Mouse (Mus musculus): Measurements from ENCODE around the gene Ddx4.

Gene Ddx4

GRCm38 (mm10) chr13:112652205-112652604 lies at the start of gene Ddx4:
Gene Ddx4, minus strand, starts transcription at chr13:112652475.
- no peak for DNase-seq (ENCODE audit: low spot score in 2 of 2)

- DNase-seq (ENCODE audit: low spot score in 2 of 2): no peak
Measured at GRCm38 (mm10) chr13:112701256-112701655, 49.0 kb upstream of the Ddx4 start.

GRCm38 (mm10) chr13:112695526-112696240 lies 43.4 kb upstream of the Ddx4 start:
- no peak for DNase-seq (ENCODE audit: low spot score in 2 of 2)

- DNase-seq (ENCODE audit: low spot score in 2 of 2): no peak
Measured at GRCm38 (mm10) chr13:112692870-112693553, 40.7 kb upstream of the Ddx4 start.

- no peak for DNase-seq (ENCODE audit: low spot score in 2 of 2)
Measured at GRCm38 (mm10) chr13:112686155-112686554, 33.9 kb upstream of the Ddx4 start.

- DNase-seq (ENCODE audit: low spot score in 2 of 2): no peak
Measured at GRCm38 (mm10) chr13:112683970-112684369, 31.7 kb upstream of the Ddx4 start.

- DNase-seq (ENCODE audit: low spot score in 2 of 2): no peak
Measured at GRCm38 (mm10) chr13:112683312-112683711, 31.0 kb upstream of the Ddx4 start.

- no peak for DNase-seq (ENCODE audit: low spot score in 2 of 2)
Measured at GRCm38 (mm10) chr13:112678154-112678553, 25.9 kb upstream of the Ddx4 start.

GRCm38 (mm10) chr13:112673899-112674447 lies 21.7 kb upstream of the Ddx4 start:
- peak; percentile 46 to 51 for DNase-seq (ENCODE audit: low spot score in 2 of 2)

- no peak for DNase-seq (ENCODE audit: low spot score in 2 of 2)
Measured at GRCm38 (mm10) chr13:112672797-112673196, 20.5 kb upstream of the Ddx4 start.

- DNase-seq (ENCODE audit: low spot score in 2 of 2): no peak
Measured at GRCm38 (mm10) chr13:112671708-112672107, 19.4 kb upstream of the Ddx4 start.

GRCm38 (mm10) chr13:112667215-112667614 lies 14.9 kb upstream of the Ddx4 start:
- DNase-seq (ENCODE audit: low spot score in 2 of 2): no peak

- no peak for DNase-seq (ENCODE audit: low spot score in 2 of 2)
Measured at GRCm38 (mm10) chr13:112666433-112667024, 14.3 kb upstream of the Ddx4 start.

GRCm38 (mm10) chr13:112661687-112662086 lies 9.4 kb upstream of the Ddx4 start:
- no peak for DNase-seq (ENCODE audit: low spot score in 2 of 2)

- DNase-seq (ENCODE audit: low spot score in 2 of 2): peak; percentile 86 to 92
Measured at GRCm38 (mm10) chr13:112660574-112661381, 8.5 kb upstream of the Ddx4 start, which contains the start of gene Slc38a9. Gene Slc38a9, plus strand, starts transcription at chr13:112660751.

- DNase-seq (ENCODE audit: low spot score in 2 of 2): no peak
Measured at GRCm38 (mm10) chr13:112659986-112660573, 7.8 kb upstream of the Ddx4 start.

- DNase-seq (ENCODE audit: low spot score in 2 of 2): no peak
Measured at GRCm38 (mm10) chr13:112651183-112651582, 1.1 kb downstream of the Ddx4 start.

- DNase-seq (ENCODE audit: low spot score in 2 of 2): no peak
Measured at GRCm38 (mm10) chr13:112645529-112646186, 6.6 kb downstream of the Ddx4 start.

GRCm38 (mm10) chr13:112644996-112645395 lies 7.3 kb downstream of the Ddx4 start:
- no peak for DNase-seq (ENCODE audit: low spot score in 2 of 2)

GRCm38 (mm10) chr13:112642897-112643296 lies 9.4 kb downstream of the Ddx4 start:
- no peak for DNase-seq (ENCODE audit: low spot score in 2 of 2)

GRCm38 (mm10) chr13:112639111-112639510 lies 13.2 kb downstream of the Ddx4 start:
- no peak for DNase-seq (ENCODE audit: low spot score in 2 of 2)

Measured in urinary bladder, postnatal 36 days (tissue).